Comparison of ENCODE assay signal across 9 mouse cellular contexts in the genomic region with DNA sequence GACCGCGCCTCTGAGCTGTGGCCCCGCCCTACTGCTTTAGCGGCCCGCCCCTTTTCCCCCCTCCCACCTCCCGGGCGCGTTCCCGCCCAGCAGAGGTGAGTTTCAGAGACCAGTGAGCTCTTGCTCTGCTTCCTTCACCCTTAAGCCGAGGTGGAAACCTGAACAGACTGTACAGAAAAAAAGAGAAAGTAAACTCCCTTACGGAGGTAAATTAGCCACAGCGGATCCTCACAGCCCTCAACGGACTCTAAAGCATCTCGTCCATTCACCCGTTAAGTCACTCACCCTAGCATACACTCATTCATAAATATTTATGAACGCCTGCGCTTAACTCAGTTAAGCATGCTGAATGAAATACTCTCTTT. TPM values are rescaled to one million over a fixed set of nuclear protein-coding genes. Genes with fewer than 3 reads are reported as not detected.
DNase-seq lines count a peak whose midpoint lies in the region; ATAC-seq and TF ChIP-seq lines count a peak whose summit lies in the region.
"Had no signal": no experiment of that assay in that cellular context is flagged by ENCODE, and none has a peak within 500 bp of the region (broad histone marks: within the 10 kb centered on the region; RNA-seq: fewer than 3 reads in every experiment).

No protein-coding gene starts in this region.

- peak overlapping the region; percentile 67 for H3K4me3 ChIP-seq in lung, embryonic 15.5 days
- peak overlapping the region; percentile 85 for H3K4me3 ChIP-seq in erythroblast, embryonic 14.5 days (replicated peaks)
- H3K4me3 ChIP-seq in limb, embryonic 14.5 days (replicated peaks; ENCODE audit: low read length), result peak overlapping the region; percentile 75
- H3K4me3 ChIP-seq in small intestine, adult 2 months (ENCODE audit: low read depth, low read length), result peak overlapping the region; percentile 58

- no peak for DNase-seq in lung, postnatal 10 days
- DNase-seq in limb, embryonic 14.5 days (ENCODE audit: low spot score), result no peak
- DNase-seq in right cerebral cortex, adult 2 months (ENCODE audit: low spot score in 2 of 2), result no peak
- DNase-seq in gastrocnemius, adult 8-10 months (ENCODE audit: low spot score in 2 of 2), result no peak

- peaks cover 22% of the 10 kb centered on the region for H3K4me1 ChIP-seq in lung, embryonic 15.5 days
- peaks cover 25% of the 10 kb centered on the region for H3K4me1 ChIP-seq in erythroblast, embryonic 14.5 days (ENCODE audit: control insufficient read depth)
- peaks cover 12% of the 10 kb centered on the region for H3K4me1 ChIP-seq in limb, embryonic 14.5 days (ENCODE audit: control insufficient read depth, insufficient read depth, low read length)
- H3K4me1 ChIP-seq in small intestine, adult 2 months (ENCODE audit: control insufficient read depth, insufficient read depth, insufficient read length, low read length), result no peaks in the 10 kb centered on the region; the same call in 1 of the 2 replicates

- no peak for TF ChIP-seq CTCF in small intestine, adult 2 months (IDR thresholded peaks at IDR 0.05; ENCODE audit: extremely low read depth, insufficient read length, insufficient replicate concordance, low read depth, low read length)

- TF ChIP-seq POLR2A in limb, embryonic 14.5 days (IDR thresholded peaks at IDR 0.05; ENCODE audit: borderline replicate concordance, extremely low read depth, insufficient read depth, insufficient read length), result no peak
- TF ChIP-seq POLR2A in small intestine, adult 2 months (IDR thresholded peaks at IDR 0.05; ENCODE audit: low read depth, low read length), result no peak

- ATAC-seq in lung, embryonic 15.5 days (ENCODE audit: borderline replicate concordance, extremely low read depth, low FRiP score, low TSS enrichment), result no peak
- ATAC-seq in limb, embryonic 14.5 days (ENCODE audit: low FRiP score, low read depth), result peak; percentile 36
- ATAC-seq in cerebellum, adult (ENCODE audit: insufficient number of reproducible peaks, low FRiP score, low TSS enrichment), result no peak

- H3K27me3 ChIP-seq in lung, embryonic 15.5 days, result no peaks in the 10 kb centered on the region
- no peaks in the 10 kb centered on the region for H3K27me3 ChIP-seq in erythroblast, embryonic 14.5 days (ENCODE audit: control insufficient read depth)
- H3K27me3 ChIP-seq in limb, embryonic 14.5 days (ENCODE audit: control insufficient read depth, insufficient read depth, low read length), result no peaks in the 10 kb centered on the region
- H3K27me3 ChIP-seq in small intestine, adult 2 months (ENCODE audit: control insufficient read depth, insufficient read depth, low read length), result no peaks in the 10 kb centered on the region

- H3K9ac ChIP-seq in lung, embryonic 15.5 days, result peak overlapping the region; percentile 41; the same call in 1 of the 2 replicates
- peak overlapping the region; percentile 39; the same call in 1 of the 2 replicates for H3K9ac ChIP-seq in limb, embryonic 14.5 days (ENCODE audit: low read depth, low read length, severe bottlenecking)

- 2% methylated on average over 15 of the region's 17 CpGs for WGBS in lung, embryonic 15.5 days
- WGBS in limb, embryonic 14.5 days, result under 1% methylated on average over 17 of the region's 17 CpGs
- under 1% methylated on average over 17 of the region's 17 CpGs for WGBS in small intestine, adult 2 months

- H3K4me2 ChIP-seq in lung, embryonic 15.5 days, result peak overlapping the region; percentile 93
- peak overlapping the region; percentile 82 for H3K4me2 ChIP-seq in limb, embryonic 14.5 days (replicated peaks; ENCODE audit: low read depth, low read length, severe bottlenecking)

- no peaks in the 10 kb centered on the region for H3K9me3 ChIP-seq in lung, embryonic 15.5 days
- no peaks in the 10 kb centered on the region for H3K9me3 ChIP-seq in erythroblast, embryonic 14.5 days (ENCODE audit: control insufficient read depth, low read length)
- H3K9me3 ChIP-seq in limb, embryonic 14.5 days (ENCODE audit: control insufficient read depth, low read length), result no peaks in the 10 kb centered on the region

- 0 out of 2 replicates have a peak, but pooled peaks cover 3% of the 10 kb centered on the region for H3K36me3 ChIP-seq in lung, embryonic 15.5 days
- H3K36me3 ChIP-seq in erythroblast, embryonic 14.5 days (ENCODE audit: control insufficient read depth), result peaks cover 2% of the 10 kb centered on the region
- no peaks in the 10 kb centered on the region for H3K36me3 ChIP-seq in limb, embryonic 14.5 days (ENCODE audit: control insufficient read depth, insufficient read depth, low read length)
- H3K36me3 ChIP-seq in small intestine, adult 2 months (ENCODE audit: control insufficient read depth, insufficient read depth, low read length), result peaks cover 3% of the 10 kb centered on the region; the same call in 1 of the 2 replicates

- no peak overlapping the region for H3K27ac ChIP-seq in lung, embryonic 15.5 days
- no peak overlapping the region for H3K27ac ChIP-seq in limb, embryonic 14.5 days (replicated peaks; ENCODE audit: low read depth, low read length)
- no peak overlapping the region for H3K27ac ChIP-seq in small intestine, adult 2 months (ENCODE audit: insufficient read depth, low read depth, low read length)

RNA-seq across cellular contexts. Expression of gene Chml, which starts 0.3 kb away (rescaled TPM):
- 2.5 and 2.7 TPM in 2 replicates for polyA plus RNA-seq in lung, embryonic 15.5 days (2015; fragmentation: Nextera tagmentation; extraction: Ambion mirVana)
- polyA plus RNA-seq in erythroblast, embryonic 14.5 days (2012), result 0.19 and 0.54 TPM in 2 replicates
- polyA plus RNA-seq in limb, embryonic 14.5 days (2012; rRNA removed), result 2.1 and 2.2 TPM in 2 replicates
- 1.5 and 1.9 TPM in 2 replicates for polyA plus RNA-seq in limb, embryonic 14.5 days (2014; fragmentation: Nextera tagmentation; extraction: Ambion mirVana)
- 10.4 and 19.5 TPM in 2 replicates for polyA plus RNA-seq in small intestine, adult 2 months (2012; rRNA removed)
- total RNA-seq in gastrocnemius, adult 8-10 months (2022), result 1 to 10 TPM; 3.0 to 6.0 (median 3.7) TPM

RNA-seq across cellular contexts. Expression of gene Opn3, which starts 0.4 kb away (rescaled TPM):
- 5.6 and 6.1 TPM in 2 replicates for polyA plus RNA-seq in lung, embryonic 15.5 days (2015; fragmentation: Nextera tagmentation; extraction: Ambion mirVana)
- polyA plus RNA-seq in erythroblast, embryonic 14.5 days (2012), result 0.07 TPM in 1 of 2 replicates, not detected in the other
- 2.6 and 2.9 TPM in 2 replicates for polyA plus RNA-seq in limb, embryonic 14.5 days (2012; rRNA removed)
- 6.1 and 6.5 TPM in 2 replicates for polyA plus RNA-seq in limb, embryonic 14.5 days (2014; fragmentation: Nextera tagmentation; extraction: Ambion mirVana)
- 0.93 and 2.4 TPM in 2 replicates for polyA plus RNA-seq in small intestine, adult 2 months (2012; rRNA removed)
- 1 to 10 TPM; 3.8 to 6.2 (median 5.0) TPM for total RNA-seq in gastrocnemius, adult 8-10 months (2022)

RNA-seq across cellular contexts. Expression of gene Wdr64, which starts 5.4 kb away (rescaled TPM):
- polyA plus RNA-seq in lung, embryonic 15.5 days (2015; fragmentation: Nextera tagmentation; extraction: Ambion mirVana), result not detected in 2 replicates
- polyA plus RNA-seq in erythroblast, embryonic 14.5 days (2012), result not detected in 2 replicates
- polyA plus RNA-seq in limb, embryonic 14.5 days (2012; rRNA removed), result not detected in 2 replicates
- polyA plus RNA-seq in limb, embryonic 14.5 days (2014; fragmentation: Nextera tagmentation; extraction: Ambion mirVana), result not detected in 2 replicates
- not detected in 2 replicates for polyA plus RNA-seq in small intestine, adult 2 months (2012; rRNA removed)
- total RNA-seq in gastrocnemius, adult 8-10 months (2022), result not detected
- total RNA-seq: adrenal gland, postnatal 36 days had no signal
